Mouse (Mus musculus) mouse trophoblast stem cell (cell line): Measurements from ENCODE around the gene Ddx4.

Source experiments
- in situ Hi-C, 2 experiments: fragments of 300-500 bp; cut with MseI, MboI; formaldehyde crosslinking; loops; 2 replicates in 1 of 2; 3 replicates in 1 of 2; pipeline ENCODE4 v1.15.1; 2025

Ddx4 gene

GRCm38 (mm10) chr13:112560554-112561138, 91.6 kb downstream of the Ddx4 start:
- in situ Hi-C loops, result no loop called here

- in situ Hi-C loops, result no loop called here
Measured at GRCm38 (mm10) chr13:112556501-112556900, 95.8 kb downstream of the Ddx4 start.

- in situ Hi-C loops, result no loop called here
Measured at GRCm38 (mm10) chr13:112553304-112553703, 99.0 kb downstream of the Ddx4 start.

GRCm38 (mm10) chr13:112551641-112552548, 100.4 kb downstream of the Ddx4 start:
- in situ Hi-C loops, result no loop called here
